Mouse (Mus musculus): ENCODE data around the gene Sort1.
A peak's percentile ranks its signal among the peaks of the same experiment; 100 is the strongest.

Gene Sort1

DNA sequence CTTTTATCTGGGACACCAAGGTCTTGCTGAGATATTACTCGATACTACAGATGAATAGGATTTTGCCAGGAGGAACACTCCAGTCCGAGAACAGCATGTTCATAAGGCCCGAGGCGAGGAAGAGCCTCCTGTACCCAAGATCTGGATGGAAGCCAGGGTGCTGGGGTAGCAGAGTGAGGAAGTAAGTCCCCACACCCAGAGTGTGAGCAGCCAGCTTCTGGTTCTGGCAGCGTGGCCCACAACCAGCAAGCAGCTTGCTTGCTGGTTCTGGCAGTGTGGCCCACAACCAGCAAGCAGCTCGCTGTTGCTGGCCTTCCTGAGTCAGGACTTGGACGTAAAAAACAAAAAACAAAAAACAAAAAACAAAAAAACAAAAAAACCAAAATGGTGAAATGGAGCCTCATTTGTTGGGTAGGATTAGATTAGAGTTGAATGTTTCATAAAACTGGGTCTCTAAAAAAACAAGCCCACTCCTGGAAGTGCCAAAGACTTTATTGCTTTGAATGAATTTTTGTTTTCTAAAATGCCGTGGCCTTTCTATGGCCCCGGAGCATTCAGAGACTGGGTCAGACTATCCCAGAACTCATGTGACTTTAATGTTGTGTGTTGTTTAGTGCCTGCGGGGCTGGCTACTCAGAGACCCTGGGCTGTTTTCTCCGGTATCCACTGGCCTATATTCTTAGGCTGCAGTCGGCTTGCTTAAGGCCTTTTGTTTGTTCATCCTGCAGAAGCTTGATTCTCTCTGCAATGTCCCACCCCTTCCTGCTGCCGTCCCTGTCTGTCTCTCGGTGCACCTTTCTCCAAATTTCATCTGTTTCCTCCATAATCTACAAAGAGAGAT lies 11.7 kb downstream of the Sort1 start:
- peak; percentile 50 for DNase-seq

- DNase-seq = peak; percentile 64
Observed at GRCm38 (mm10) chr3:108296220-108297049, 12.6 kb downstream of the Sort1 start.

DNA sequence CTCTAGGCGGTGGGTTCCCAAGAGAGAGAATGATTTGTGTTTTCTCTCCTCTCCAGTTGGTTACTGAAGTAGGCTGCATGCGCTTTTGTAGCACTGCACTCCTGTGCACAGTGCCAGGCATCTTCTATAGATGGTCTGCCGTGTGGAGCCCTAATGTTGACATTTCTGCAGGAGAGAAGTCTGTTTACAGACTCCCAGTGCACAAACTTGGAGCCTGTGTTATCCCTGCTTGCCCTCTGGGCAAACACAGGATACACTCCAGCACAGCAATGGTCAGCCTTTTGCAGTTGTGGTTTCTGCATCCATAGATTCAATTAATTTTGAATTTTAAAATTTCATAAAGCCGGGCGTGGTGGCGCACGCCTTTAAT lies 13.2 kb downstream of the Sort1 start:
- no peak for DNase-seq

DNA sequence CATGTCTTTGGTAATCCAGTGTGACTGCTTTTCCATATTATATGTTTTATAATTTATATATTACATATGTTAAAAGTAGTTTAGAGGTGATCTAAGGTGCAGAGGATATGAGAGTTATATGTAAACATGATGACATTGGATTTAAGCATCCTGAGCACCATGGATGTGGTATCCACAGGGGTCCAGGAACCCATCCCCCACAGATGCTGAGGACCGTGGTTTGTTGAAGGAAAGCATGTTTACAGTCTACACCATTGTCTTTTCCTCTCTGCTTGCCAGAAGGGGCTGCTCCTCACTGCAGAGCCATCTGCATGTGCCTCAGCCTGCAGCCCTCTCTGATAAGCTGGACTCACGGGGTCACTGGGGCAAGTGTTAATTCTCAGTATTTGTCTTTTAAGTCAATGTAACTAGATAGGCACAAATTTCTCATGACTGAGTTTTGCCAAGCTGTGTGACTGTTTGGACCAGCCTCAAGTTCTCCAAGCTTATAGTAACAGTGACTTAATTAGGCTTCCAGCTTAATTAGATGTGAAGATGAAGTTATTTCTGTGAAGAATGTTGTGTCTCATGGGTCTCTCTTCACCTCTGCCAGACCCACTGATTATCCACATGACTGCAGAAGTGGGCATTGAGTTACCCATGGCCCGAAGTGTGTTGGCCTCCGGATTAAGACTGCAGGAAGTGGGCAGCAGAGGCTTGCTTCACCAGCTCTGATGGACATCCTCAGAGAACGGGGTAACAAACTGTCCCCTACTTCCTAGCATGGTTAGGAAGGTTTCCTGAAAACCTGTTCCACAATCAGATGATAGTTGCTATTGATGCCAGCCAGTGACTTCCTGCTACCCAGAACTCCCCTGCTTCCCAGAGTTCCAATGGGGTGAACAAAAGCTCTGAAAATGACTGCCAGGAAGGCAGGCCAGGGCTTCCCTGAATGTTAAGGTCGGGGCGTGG lies 14.0 kb downstream of the Sort1 start:
- DNase-seq = peak; percentile 61

DNA sequence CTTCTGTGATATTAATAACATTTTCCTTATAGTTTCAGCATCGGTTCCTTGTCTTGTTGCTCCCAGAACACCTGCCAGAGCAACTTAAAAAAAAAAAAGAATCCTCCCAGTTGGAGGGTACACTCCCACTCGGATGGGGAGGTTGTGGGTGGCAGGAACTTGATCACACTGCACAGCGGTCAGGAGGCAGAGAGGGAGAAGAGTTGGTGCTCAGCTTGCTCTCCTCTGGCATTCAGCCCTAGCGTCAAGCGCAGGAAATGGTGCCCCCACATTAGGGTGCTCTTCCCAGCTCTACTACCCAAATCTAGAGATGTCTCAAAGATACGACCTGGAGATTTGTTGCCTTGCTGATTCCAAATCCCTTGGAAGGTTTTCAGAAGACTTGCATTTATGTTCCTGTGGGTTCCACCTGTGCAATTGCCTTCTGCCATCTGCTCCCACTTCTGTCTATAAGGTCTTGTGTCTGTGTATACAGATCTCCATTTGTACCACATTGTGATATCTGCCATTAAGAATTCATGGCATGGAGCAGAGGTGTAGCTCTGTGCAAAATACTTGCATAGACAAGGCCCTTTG lies 16.7 kb downstream of the Sort1 start:
- DNase-seq = no peak

DNA sequence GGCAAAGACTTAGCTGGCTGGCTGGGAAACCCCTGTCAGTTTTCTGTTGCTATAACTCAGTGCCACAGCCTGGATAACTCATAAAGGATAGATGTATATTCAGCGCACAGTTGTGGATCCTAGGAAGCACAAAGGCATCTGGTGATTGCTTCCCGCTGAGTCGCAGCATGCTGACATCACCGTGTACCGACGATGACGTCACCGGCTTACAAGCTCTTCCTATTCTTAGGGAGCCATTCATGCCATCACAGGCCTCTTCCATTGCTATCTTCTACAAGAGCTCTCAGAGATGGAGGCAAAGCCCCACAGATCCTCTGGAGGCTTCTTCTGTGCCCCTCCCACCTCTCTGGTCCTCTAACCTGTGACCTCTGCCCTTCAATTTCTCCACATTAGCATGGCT lies 19.8 kb downstream of the Sort1 start:
- no peak for DNase-seq

DNA sequence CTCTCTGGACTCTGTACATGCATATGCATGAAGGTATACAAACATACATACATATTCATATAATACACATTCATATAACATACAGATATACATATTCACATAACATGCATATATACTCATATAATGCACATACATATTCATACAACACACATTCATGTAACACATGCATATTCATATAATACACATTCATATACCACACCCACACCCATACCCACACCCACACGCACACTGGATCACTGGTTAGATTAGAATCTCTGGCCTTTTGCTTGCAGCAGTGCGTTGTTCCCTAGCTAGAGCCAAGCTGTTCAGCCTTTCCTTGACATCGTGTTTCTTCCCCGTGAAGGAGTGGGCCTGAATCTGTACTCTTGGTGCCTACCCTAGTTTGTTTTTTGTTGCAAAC lies 20.9 kb downstream of the Sort1 start:
- no peak for DNase-seq

DNA sequence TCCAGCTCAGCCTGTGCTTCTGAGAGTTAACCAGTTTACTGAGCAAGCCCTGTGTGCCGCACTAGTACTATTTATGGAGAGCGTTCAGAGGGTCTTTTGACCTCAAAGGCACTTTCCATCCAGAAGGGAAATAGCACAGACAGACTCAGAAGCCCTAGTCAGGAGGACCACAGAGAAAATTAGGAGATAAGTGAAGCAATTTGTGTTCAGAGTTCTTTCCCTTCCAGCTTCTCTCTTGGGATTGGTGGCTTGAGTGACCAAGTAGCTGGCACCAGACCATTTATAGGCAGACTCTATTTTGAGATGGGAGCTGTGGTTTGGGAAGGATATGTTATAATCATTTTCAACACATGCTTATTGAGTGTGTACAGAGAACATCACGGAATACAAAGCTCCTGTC lies 22.5 kb downstream of the Sort1 start:
- DNase-seq = no peak

DNA sequence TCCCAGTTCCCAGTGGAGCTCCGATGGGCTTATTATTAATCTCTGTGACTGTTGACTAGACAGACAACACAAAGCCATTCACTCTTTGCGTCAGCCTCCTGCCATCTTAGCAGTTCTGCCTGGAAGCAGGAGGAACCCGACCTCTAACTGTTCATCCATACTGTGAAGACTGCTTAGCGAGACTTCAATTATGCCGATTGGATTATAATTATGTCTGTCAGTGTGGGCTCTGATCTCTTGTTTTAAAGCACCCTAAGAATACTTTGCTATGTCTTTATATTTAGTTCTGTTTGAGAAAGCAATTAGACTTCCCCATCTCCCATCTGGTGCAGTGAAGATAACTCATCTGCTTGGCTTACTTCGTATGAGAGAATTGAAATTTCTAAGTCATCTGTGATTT lies 23.6 kb downstream of the Sort1 start:
- no peak for DNase-seq

DNA sequence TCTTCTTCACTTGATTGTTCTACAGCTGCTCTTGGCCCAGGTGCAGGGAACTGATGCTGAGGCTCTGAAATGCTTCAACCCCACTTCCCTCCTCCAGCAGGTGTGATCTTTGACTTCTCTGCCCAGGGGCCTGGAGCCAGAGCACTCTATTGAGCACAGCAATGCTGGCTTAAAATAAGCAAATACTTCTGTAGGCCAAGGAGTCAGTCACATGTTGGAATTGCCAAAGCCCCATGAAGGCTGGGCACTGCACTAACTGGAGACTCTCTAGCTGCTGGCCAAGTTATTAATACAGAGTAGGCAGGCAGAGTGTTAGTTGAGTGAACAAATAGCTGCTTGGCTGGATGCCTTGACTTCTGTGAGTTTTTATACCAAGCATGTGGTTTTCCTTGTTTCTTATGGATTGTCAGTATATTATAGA lies 27.0 kb downstream of the Sort1 start:
- DNase-seq = no peak

GRCm38 (mm10) chr3:108311688-108312087 lies 27.8 kb downstream of the Sort1 start:
- no peak for DNase-seq

- no peak for DNase-seq
Observed at GRCm38 (mm10) chr3:108312414-108312813, 28.5 kb downstream of the Sort1 start.

- no peak for DNase-seq
Observed at GRCm38 (mm10) chr3:108313138-108313537, 29.3 kb downstream of the Sort1 start.

DNA sequence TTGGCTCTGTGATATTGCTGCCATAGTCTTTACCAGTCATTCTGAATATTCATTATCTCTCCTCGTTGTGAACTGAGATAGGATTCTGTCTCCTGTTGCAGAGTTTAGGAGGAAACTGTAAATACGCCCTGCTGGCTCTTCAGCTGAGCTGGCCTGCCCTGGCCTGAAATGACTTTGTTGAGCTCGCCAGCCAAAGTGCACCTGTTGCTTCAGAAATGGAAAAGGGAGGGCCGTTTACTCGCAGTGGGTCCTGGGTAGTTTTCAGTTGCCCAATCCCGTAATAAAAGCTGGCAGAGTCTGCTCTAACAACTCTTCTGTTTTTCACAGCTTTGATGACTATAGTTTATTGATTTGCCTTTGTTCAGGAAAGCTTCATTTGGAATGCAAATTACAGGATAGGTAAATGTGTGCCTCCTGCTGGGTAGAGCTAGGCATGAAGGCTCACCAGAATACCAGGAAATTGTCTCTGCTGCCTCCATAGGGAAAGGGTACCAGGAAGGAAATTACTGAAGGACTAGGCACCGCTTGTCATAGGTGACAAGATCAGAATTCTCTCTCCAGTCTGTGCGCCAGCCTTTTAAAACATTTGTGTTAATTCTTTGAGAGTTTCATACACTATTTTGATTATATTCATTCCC lies 30.3 kb downstream of the Sort1 start:
- DNase-seq = no peak

GRCm38 (mm10) chr3:108318517-108318916 lies 34.6 kb downstream of the Sort1 start:
- no peak for DNase-seq

DNA sequence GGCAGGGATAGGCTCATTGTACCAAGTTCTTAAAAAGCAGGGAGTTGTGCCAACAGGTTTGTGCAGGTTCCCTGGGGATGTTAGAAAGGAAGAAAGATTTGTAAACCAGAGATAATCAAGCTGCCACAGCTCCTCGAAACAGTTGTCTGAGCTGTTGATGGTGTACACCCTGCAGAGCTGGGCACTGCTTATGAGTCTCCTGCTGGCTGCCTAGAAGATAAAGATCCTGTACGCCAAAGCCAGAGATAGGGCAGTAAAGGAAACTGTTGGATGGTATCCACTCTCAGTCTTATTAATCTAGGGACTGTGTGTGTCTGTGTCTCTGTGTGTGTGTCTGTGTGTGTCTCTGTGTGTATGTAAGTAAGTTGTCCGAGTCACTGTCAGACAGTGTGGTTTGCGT lies 37.8 kb downstream of the Sort1 start:
- no peak for DNase-seq

DNA sequence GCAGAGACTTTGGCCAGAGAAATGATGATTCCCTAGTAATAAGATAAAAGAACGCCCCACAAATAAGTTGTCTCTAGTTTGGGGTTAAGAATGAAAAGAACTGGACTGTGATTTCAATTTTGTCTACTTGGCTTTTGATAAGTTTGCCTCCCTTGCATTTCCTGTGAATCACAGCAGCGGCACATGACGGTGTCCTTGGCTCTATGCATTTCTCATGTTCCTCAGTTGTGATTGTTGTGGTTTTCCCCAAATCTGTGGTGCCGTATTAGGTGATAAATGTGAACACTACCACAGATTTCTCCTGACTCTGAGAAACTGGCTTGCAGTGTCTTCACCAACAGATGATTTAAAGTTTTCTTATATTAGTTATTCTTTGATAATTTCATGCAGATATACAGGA lies 38.3 kb downstream of the Sort1 start:
- DNase-seq = no peak

- no peak for DNase-seq
Observed at GRCm38 (mm10) chr3:108322962-108323361, 39.1 kb downstream of the Sort1 start.

DNA sequence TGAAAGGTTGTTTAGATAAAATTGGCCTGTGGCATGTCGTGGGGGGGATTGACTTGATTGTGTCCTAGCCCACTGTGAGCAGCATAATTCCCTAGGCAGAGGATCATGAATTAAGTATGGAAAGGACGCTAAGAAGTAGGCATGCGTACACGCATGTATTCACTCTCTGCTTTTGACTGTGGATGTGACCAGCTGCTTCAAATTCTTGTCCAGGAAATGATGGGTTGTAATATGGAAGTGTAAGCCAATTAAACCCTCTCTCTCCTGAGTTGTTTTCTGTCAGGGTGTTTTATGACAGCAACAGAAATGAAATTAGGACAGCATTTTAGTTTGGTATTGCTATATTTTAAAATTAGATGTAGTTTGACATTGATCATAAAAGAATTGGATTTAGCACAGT lies 41.0 kb downstream of the Sort1 start:
- DNase-seq = no peak

- DNase-seq = no peak
Observed at GRCm38 (mm10) chr3:108325521-108325920, 41.6 kb downstream of the Sort1 start.

- no peak for DNase-seq
Observed at GRCm38 (mm10) chr3:108327275-108327674, 43.4 kb downstream of the Sort1 start.

GRCm38 (mm10) chr3:108327916-108328315 lies 44.0 kb downstream of the Sort1 start:
- no peak for DNase-seq

All from retina, postnatal 1 day (tissue).